Mouse (Mus musculus) ES-Bruce4 (cell line): ENCODE data around the gene Rph3al.

Source experiments
- CTCF ChIP-seq: IDR thresholded peaks from one replicate; pipeline ENCODE4 v1.8.1; 2011; ENCODE audit warnings: low read depth, low read length
- EP300 ChIP-seq: IDR thresholded peaks from 2 replicates; pipeline ENCODE4 v1.6.1; 2011; ENCODE audit warnings: low read depth, low read length; ENCODE audit not compliant: insufficient read depth
- POLR2A ChIP-seq: IDR thresholded peaks from one replicate; pipeline ENCODE4 v1.8.1; 2011; ENCODE audit warnings: low read length; ENCODE audit not compliant: insufficient read depth

- TF ChIP-seq EP300 (no peak), POLR2A (no peak), CTCF (no peak)
Measured at GRCm38 (mm10) chr11:75957124-75957832, 19.0 kb upstream of the Rph3al start.
